Mouse (Mus musculus) kidney, adult 2 months (tissue): Measurements from ENCODE around the gene Arrb2. TPM values are rescaled to one million over a fixed set of nuclear protein-coding genes. Genes with fewer than 3 reads are reported as not detected.

ENCODE experiments used
- DNase-seq: peaks from one replicate; pipeline ENCODE4 v3.0.0; 2021
- H3K27ac ChIP-seq: fragments of 200-500 bp; 2 replicates; pipeline ENCODE4 v1.5.1; 2012; ENCODE audit warnings: low read depth, low read length, control low read depth, inconsistent platforms; ENCODE audit not compliant: insufficient read depth
- H3K27me3 ChIP-seq: fragments of 200-500 bp; replicated peaks from 2 replicates; pipeline ENCODE4 v1.6.1; 2012; ENCODE audit warnings: mild to moderate bottlenecking, moderate library complexity, low read length, inconsistent platforms; ENCODE audit not compliant: control insufficient read depth, insufficient read depth
- H3K36me3 ChIP-seq: fragments of 200-500 bp; 2 replicates; pipeline ENCODE4 v1.6.1; 2012; ENCODE audit warnings: mild to moderate bottlenecking, moderate library complexity, low read length, inconsistent platforms; ENCODE audit not compliant: control insufficient read depth, insufficient read depth
- H3K4me1 ChIP-seq: fragments of 200-500 bp; 2 replicates; pipeline ENCODE4 v1.6.1; 2011; ENCODE audit warnings: low read length; ENCODE audit not compliant: control insufficient read depth, insufficient read depth
- H3K4me3 ChIP-seq: fragments of 200-500 bp; 2 replicates; pipeline ENCODE4 v1.5.1; 2011; ENCODE audit warnings: mild to moderate bottlenecking, low read depth, low read length, control low read depth; ENCODE audit not compliant: insufficient read depth
- CTCF ChIP-seq: fragments of 200-500 bp; conservative IDR thresholded peaks from 2 replicates; pipeline ENCODE4 v1.5.1; 2011; ENCODE audit warnings: low read depth, mild to moderate bottlenecking, control low read depth, low read length, moderate library complexity, mixed read lengths; ENCODE audit not compliant: insufficient read depth, insufficient read length
- POLR2A ChIP-seq: fragments of 200-500 bp; IDR thresholded peaks from one replicate; pipeline ENCODE4 v1.6.1; 2011; ENCODE audit warnings: low read depth, low read length, control low read depth
- WGBS: fragments of 180-500 bp; shearing (Covaris S2); methylation state at CpG from one replicate; pipeline ENCODE4 v1.1.7; 2018; 5-methylcytosine and 5-hydroxymethylcytosine counted together
- polyA plus RNA-seq: library from polyadenylated mRNA; depleted of rRNA; stranded (reverse); fragments of >200 nt; gene quantifications from 2 replicates; pipeline ENCODE4 v1.2.3, GENCODE M21; 2012; rRNA removed

The Arrb2 gene
- polyA plus RNA-seq: 30.2 and 33.7 TPM in 2 replicates

DNA sequence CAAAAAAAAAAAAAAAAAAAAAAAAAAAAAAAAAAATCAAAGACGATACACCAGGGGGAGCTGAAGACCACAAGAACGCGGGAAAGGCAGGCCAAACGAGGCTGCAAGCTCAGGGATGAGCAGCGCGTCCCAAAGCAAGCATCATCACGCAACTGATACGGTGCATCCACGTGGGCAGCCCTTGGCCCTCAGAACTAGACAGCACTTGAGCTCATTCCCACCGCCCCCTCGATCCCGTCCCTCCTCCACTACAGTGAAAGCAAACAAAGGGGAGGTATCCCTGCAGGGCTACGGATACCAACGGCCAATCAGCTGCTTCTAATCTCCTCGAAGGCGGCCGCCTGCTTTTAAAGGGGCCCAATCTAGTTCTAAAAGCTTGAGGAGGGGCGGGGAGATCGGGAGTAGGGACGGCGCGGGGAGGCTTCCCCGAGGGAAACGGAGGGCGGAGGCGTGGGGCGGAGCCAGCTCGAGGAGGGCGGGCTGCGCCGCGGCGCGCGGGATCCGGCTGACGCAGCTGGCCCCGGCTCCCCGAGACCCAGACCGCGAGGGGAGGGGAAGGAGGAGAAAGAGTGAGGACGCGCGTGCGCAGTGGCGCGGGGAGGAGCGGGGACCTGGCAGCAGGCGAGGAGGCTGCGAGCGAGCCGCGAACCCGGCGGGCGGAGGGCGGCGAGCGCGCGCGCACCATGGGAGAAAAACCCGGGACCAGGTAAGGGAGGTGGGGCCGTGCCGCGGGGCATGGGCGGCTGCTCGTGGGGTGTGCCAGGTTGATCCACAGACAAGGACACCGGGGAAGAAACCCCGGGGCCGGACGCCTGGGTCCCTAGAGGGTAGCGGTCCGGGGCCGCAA is at the start of gene Arrb2:
Gene Arrb2 (plus strand): TSS at position 588 of the 847 bp plus-strand sequence.
- under 1% methylated on average over 74 of the region's 75 CpGs for WGBS

DNA sequence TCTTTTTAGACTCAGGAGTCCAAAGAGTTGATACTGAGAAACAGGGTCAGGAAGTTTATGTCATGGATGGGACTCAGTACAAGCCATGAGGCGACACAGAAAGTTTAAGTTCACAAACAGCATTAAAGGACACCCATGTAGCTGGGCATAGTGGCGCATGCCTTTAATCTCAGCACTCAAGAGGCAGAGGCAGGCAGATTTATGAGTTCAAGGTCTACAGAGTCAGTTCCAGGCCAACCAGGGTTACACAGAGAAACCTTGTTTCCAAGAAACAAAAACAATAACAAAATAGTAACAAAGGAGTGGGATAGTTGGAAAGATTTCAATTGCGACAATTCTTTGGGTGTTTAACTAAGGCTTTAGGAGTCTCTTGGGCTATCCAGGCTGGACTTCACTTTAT is 48.3 kb upstream of the Arrb2 start:
- peak; percentile 63 for DNase-seq
- H3K36me3 ChIP-seq: no peaks in the 10 kb centered on the region
- TF ChIP-seq POLR2A (no peak), CTCF (no peak)
- WGBS: 26% methylated on average over 3 of the region's 3 CpGs
- H3K27ac ChIP-seq: no peak overlapping the region
- no peaks in the 10 kb centered on the region for H3K27me3 ChIP-seq
- no peak overlapping the region for H3K4me3 ChIP-seq
- no peaks in the 10 kb centered on the region for H3K4me1 ChIP-seq

More for the DNA sequence above, at the start of gene Arrb2:
- TF ChIP-seq CTCF (peak; percentile 75), POLR2A (no peak)
- no peaks in the 10 kb centered on the region for H3K27me3 ChIP-seq
- peak; percentile 98 for DNase-seq
- peak within 1 kb of the TSS; percentile 6; the same call in 1 of the 2 replicates for H3K27ac ChIP-seq
- peaks cover 3% of the 10 kb centered on the region; the same call in 1 of the 2 replicates for H3K4me1 ChIP-seq
- H3K4me3 ChIP-seq: peak within 1 kb of the TSS; percentile 51
- H3K36me3 ChIP-seq: no peaks in the 10 kb centered on the region

DNA sequence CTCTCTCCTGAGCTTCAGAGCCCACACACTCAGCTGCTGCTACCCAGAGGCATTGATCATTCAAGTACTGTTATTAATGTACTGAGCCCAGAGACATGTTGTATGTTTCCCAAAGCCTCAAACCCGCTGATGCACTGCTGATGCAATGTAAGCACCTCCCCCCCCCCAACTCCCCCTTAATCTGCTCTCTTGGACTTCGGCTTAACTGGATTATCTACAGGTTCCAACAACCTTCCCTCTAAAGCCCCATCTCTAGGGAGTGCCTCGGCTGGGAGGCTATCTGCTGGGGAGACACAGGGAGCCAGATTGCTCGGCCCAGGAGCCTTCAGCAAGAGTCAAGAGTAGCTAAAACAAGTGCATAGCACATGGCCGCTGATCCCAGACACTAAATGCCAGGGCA is 45.0 kb upstream of the Arrb2 start:
- Histone ChIP-seq H3K36me3 (no peaks in the 10 kb centered on the region), H3K4me1 (no peaks in the 10 kb centered on the region), H3K27ac (no peak overlapping the region), H3K4me3 (no peak overlapping the region), H3K27me3 (no peaks in the 10 kb centered on the region)
- TF ChIP-seq POLR2A: no peak
- no peak for TF ChIP-seq CTCF
- 62% methylated on average over 5 of the region's 5 CpGs for whole genome bisulfite sequencing
- DNase-seq: no peak

DNA sequence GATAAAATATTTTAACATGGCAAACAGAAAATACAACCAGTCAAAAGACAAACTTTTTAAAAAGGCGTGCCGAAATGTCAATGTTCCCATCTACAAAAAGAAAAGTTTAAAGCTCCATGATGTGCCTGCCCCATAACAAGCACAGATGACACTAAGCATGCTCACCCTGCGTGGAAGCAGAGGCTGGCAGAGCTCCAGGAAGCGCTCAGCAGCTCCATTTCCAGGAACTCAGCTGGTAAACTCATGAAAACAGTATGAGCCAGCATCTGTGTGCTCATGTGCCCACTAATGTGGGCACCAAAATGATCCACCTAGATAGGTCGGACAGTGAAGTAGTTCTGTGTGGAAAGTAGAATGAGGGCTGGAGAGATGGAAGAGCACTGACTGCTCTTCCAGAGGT is 43.0 kb upstream of the Arrb2 start:
- Histone ChIP-seq H3K36me3 (0 out of 2 replicates have a peak, but pooled peaks cover 3% of the 10 kb centered on the region), H3K27ac (no peak overlapping the region), H3K4me1 (no peaks in the 10 kb centered on the region), H3K4me3 (no peak overlapping the region), H3K27me3 (no peaks in the 10 kb centered on the region)
- 77% methylated on average over 5 of the region's 5 CpGs for WGBS
- TF ChIP-seq CTCF (no peak), POLR2A (no peak)
- DNase-seq: peak; percentile 24

DNA sequence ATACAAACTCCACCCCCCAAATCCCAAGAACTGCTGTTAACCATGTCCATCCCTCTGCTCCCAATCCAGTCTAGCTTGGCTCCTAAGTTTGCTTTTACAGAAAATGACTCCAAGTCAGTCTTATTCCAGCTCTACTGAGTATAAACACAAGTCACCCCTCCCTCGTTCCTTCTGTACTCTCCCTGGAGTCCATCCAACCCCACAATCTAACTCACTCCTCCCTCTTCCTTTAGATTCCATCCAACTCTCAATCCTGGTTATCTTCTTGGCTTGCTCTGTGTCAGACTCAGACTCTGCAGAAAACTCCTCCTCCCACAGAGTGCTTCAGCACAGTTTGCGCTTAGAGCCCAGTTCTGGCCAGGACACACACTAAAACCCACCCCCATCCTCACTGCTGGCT is 28.8 kb upstream of the Arrb2 start:
- 68% methylated on average over 2 of the region's 2 CpGs for WGBS
- peaks cover 3% of the 10 kb centered on the region for H3K36me3 ChIP-seq
- no peak for TF ChIP-seq POLR2A
- no peak for TF ChIP-seq CTCF
- no peaks in the 10 kb centered on the region for H3K27me3 ChIP-seq
- H3K4me3 ChIP-seq: no peak overlapping the region
- DNase-seq: peak; percentile 8
- no peak overlapping the region for H3K27ac ChIP-seq
- H3K4me1 ChIP-seq: no peaks in the 10 kb centered on the region

DNA sequence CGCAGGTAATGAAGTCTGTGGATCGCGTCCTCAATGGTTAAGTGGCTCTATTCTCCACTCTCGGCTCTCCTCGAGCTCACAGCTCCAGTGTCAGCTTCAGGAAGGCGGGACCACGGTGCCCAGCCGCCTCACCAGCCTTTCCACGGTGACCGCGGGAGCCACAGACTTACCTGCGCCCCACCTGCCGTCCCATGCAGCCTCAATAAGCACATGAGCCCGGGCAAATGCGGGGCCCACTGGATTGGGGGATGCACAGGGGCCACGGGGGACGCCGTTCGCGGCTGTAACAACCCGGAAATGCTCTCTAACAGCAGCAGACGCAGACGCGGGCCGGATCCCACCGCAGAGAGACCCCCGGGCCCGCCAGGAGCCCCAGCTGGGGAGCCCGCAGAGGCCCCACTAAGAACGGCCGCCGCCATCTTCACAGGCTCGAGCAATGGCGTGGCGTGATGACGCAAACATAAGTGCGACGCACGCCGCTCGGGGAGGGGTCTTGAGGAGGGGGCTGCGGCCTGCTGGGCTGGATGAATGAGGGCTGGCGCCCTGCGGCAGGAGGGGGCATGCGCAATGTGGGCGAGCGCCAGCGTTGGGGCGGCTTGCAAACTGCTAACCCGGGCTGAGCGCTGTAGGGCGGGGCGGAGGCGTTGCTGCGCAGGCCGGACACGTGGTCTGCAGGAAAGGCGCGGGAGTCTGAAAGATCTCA is 22.7 kb upstream of the Arrb2 start, which contains the start of gene Pelp1:
Gene Pelp1 (minus strand): TSS at position 438 of the 703 bp plus-strand sequence.
- WGBS: under 1% methylated on average over 59 of the region's 59 CpGs
- DNase-seq: peak; percentile 87
- no peaks in the 10 kb centered on the region for H3K27me3 ChIP-seq
- H3K4me3 ChIP-seq: peak within 1 kb of the TSS; percentile 91
- H3K36me3 ChIP-seq: no peaks in the 10 kb centered on the region; the same call in 1 of the 2 replicates
- peak within 1 kb of the TSS; percentile 75; the same call in 1 of the 2 replicates for H3K27ac ChIP-seq
- no peak for TF ChIP-seq CTCF
- TF ChIP-seq POLR2A: peak; percentile 19
- no peaks in the 10 kb centered on the region; the same call in 1 of the 2 replicates for H3K4me1 ChIP-seq

DNA sequence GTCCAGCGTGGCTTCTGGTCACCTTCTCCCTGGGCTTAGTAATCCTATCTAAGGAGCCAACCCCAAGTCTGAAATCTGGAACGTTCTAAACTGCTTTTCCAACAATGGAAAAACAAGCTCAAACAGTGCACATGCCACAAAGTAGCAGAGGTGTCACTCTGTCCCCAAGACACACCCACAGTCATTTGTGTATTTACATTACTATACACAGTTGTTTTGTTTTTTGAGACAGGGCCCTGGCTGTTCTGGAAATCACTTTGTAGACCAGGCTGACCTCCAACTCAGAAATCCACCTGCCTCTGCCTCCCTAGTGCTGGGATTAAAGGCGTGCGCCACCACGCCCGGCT is 22.2 kb upstream of the Arrb2 start:
- TF ChIP-seq POLR2A (no peak), CTCF (no peak)
- Histone ChIP-seq H3K36me3 (no peaks in the 10 kb centered on the region), H3K27ac (no peak overlapping the region), H3K4me3 (peak overlapping the region; percentile 91), H3K27me3 (no peaks in the 10 kb centered on the region), H3K4me1 (no peaks in the 10 kb centered on the region; the same call in 1 of the 2 replicates)
- WGBS: 63% methylated on average over 6 of the region's 6 CpGs
- DNase-seq: no peak
